ENCODE assay signal across 9 mouse cellular contexts in genomic region chr12:17747191-17748154, GRCm38 (mm10). TPM values are rescaled to one million over a fixed set of nuclear protein-coding genes. Genes with fewer than 3 reads are reported as not detected.
DNase-seq lines count a peak whose midpoint lies in the region; ATAC-seq and TF ChIP-seq lines count a peak whose summit lies in the region.
"Had no signal": no experiment of that assay in that cellular context is flagged by ENCODE, and none has a peak within 500 bp of the region (broad histone marks: within the 10 kb centered on the region; RNA-seq: fewer than 3 reads in every experiment).

No protein-coding gene starts in this region.

- H3K9ac ChIP-seq in lung, embryonic 15.5 days, result no peak overlapping the region

- no peak for TF ChIP-seq POLR2A in testis, adult 2 months (IDR thresholded peaks at IDR 0.05; ENCODE audit: control insufficient read depth, low read depth, low read length)

- H3K27ac ChIP-seq in lung, embryonic 15.5 days, result peak overlapping the region; percentile 76
- peak overlapping the region; percentile 36 for H3K27ac ChIP-seq in testis, adult 2 months (ENCODE audit: control insufficient read depth, insufficient read depth, low read depth, low read length)

- no peaks in the 10 kb centered on the region for H3K36me3 ChIP-seq in lung, embryonic 15.5 days
- H3K36me3 ChIP-seq in testis, adult 2 months (ENCODE audit: control insufficient read depth, insufficient read depth, low read length), result no peaks in the 10 kb centered on the region

- peak; percentile 71 for ATAC-seq in lung, embryonic 15.5 days (ENCODE audit: borderline replicate concordance, extremely low read depth, low FRiP score, low TSS enrichment)

- WGBS in lung, embryonic 15.5 days, result 29% methylated on average over 10 of the region's 10 CpGs

- H3K4me2 ChIP-seq in lung, embryonic 15.5 days, result no peak overlapping the region

- peaks cover 68% of the 10 kb centered on the region for H3K4me1 ChIP-seq in lung, embryonic 15.5 days
- peaks cover 26% of the 10 kb centered on the region for H3K4me1 ChIP-seq in testis, adult 2 months (ENCODE audit: control insufficient read depth, insufficient read depth, low read length)

- peak; percentile 35 for DNase-seq in embryo, embryonic 9.5 days (ENCODE audit: extremely low spot score)
- no peak for DNase-seq in embryo, embryonic 10 days (ENCODE audit: low spot score)
- no peak for DNase-seq in lung, adult 18-20 months
- peak; percentile 58 for DNase-seq in lung, postnatal 10 days
- no peak for DNase-seq in spleen, postnatal 14 days (ENCODE audit: low spot score in 2 of 2)
- DNase-seq in thymus, postnatal 14 days, result no peak

- H3K27me3 ChIP-seq in lung, embryonic 15.5 days, result no peaks in the 10 kb centered on the region
- H3K27me3 ChIP-seq in testis, adult 2 months (ENCODE audit: control insufficient read depth, insufficient read depth, low read length), result no peaks in the 10 kb centered on the region
- H3K27me3 ChIP-seq: CH12.LX had no signal

- no peak overlapping the region for H3K4me3 ChIP-seq in lung, embryonic 15.5 days
- H3K4me3 ChIP-seq in testis, adult 2 months (ENCODE audit: control insufficient read depth, low read depth, low read length), result no peak overlapping the region

- no peak for TF ChIP-seq CTCF in testis, adult 2 months (IDR thresholded peaks at IDR 0.05; ENCODE audit: control insufficient read depth, insufficient read depth, insufficient replicate concordance, low read depth, low read length)

- no peaks in the 10 kb centered on the region for H3K9me3 ChIP-seq in lung, embryonic 15.5 days

RNA-seq across cellular contexts. Expression of gene Hpcal1, which starts 56.8 kb away (rescaled TPM):
- 62.0 and 72.2 TPM in 2 replicates for polyA plus RNA-seq in lung, embryonic 15.5 days (2015; fragmentation: Nextera tagmentation; extraction: Ambion mirVana)
- 15.1 and 16.1 TPM in 2 replicates for polyA plus RNA-seq in testis, adult 2 months (2012; rRNA removed)

Comparison
In these comparisons a context has a peak if more than half of its experiments do, and no peak if none do; other contexts are left out.
1. DNase-seq: peak in embryo, embryonic 9.5 days (single experiment) and lung, postnatal 10 days (single experiment); none in embryo, embryonic 10 days (single experiment), lung, adult 18-20 months (0 of 2), spleen, postnatal 14 days (0 of 2) and thymus, postnatal 14 days (single experiment).